Comparison of ENCODE assay signal across 8 mouse cellular contexts in the genomic region with DNA sequence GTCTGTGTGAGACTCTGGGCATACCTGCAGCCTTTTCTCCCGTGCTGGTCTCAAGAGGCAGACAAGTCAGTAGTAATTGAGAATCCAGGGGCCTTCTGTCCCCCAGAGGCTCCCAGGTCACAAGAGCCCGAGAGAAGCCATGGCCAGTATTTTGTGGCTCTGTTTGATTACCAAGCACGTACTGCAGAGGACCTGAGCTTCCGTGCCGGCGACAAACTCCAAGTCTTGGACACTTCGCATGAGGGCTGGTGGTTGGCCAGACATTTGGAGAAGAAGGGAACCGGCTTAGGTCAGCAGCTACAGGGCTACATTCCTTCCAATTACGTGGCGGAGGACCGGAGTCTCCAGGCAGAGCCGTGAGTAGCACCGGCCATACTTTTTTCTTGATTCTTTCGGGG. TPM values are rescaled to one million over a fixed set of nuclear protein-coding genes. Genes with fewer than 3 reads are reported as not detected.
DNase-seq lines count a peak whose midpoint lies in the region; ATAC-seq and TF ChIP-seq lines count a peak whose summit lies in the region.

No protein-coding gene starts in this region.

- no peaks in the 10 kb centered on the region for H3K36me3 ChIP-seq in intestine, embryonic 14.5 days (ENCODE audit: control insufficient read depth, insufficient read depth, low read length)

- ATAC-seq in intestine, embryonic 14.5 days (replicated peaks; ENCODE audit: low FRiP score, low TSS enrichment, low read depth) = peak; percentile 34; the same call in 1 of the 2 replicates

- TF ChIP-seq POLR2A in embryonic fibroblast, embryonic 13.5 days (IDR thresholded peaks at IDR 0.05; ENCODE audit: low read depth, low read length) = peak; percentile 23; the same call in 1 of the 2 replicates

- H3K27ac ChIP-seq in embryonic fibroblast, embryonic 13.5 days (ENCODE audit: insufficient read depth, low read length) = peak overlapping the region; percentile 75
- H3K27ac ChIP-seq in intestine, embryonic 14.5 days (ENCODE audit: low read depth) = peak overlapping the region; percentile 91

- H3K27me3 ChIP-seq in intestine, embryonic 14.5 days (replicated peaks; ENCODE audit: control insufficient read depth, insufficient read depth, low read length) = no peaks in the 10 kb centered on the region

- peaks cover 10% of the 10 kb centered on the region for H3K4me1 ChIP-seq in embryonic fibroblast, embryonic 13.5 days (ENCODE audit: control insufficient read depth, insufficient read depth, low read length)
- no peaks in the 10 kb centered on the region; the same call in 1 of the 2 replicates for H3K4me1 ChIP-seq in intestine, embryonic 14.5 days (replicated peaks; ENCODE audit: control insufficient read depth, insufficient read depth, low read length)

- peak overlapping the region; percentile 53 for H3K4me2 ChIP-seq in intestine, embryonic 14.5 days (ENCODE audit: low read length)

- no peaks in the 10 kb centered on the region for H3K9me3 ChIP-seq in intestine, embryonic 14.5 days (ENCODE audit: control insufficient read depth, low read length)

- no peak for TF ChIP-seq CTCF in embryonic fibroblast, embryonic 13.5 days (IDR thresholded peaks at IDR 0.05; ENCODE audit: borderline replicate concordance, insufficient read depth, low read length)

- DNase-seq in kidney, adult 11 months = peak; percentile 47
- DNase-seq in kidney, adult 18-20 months = no peak
- peak; percentile 78 for DNase-seq in intestine, embryonic 14.5 days (ENCODE audit: low spot score)
- peak; percentile 33 to 48 for DNase-seq in lung, adult 18-20 months
- DNase-seq in cerebellum, adult 11 months = no peak
- DNase-seq in layer of hippocampus, adult 9-11 months = no peak
- no peak for DNase-seq in layer of hippocampus, postnatal 10 days (ENCODE audit: low spot score in 2 of 2)

- H3K9ac ChIP-seq in intestine, embryonic 14.5 days (ENCODE audit: low read length) = peak overlapping the region; percentile 64

- 41% methylated on average over 14 of the region's 14 CpGs for WGBS in intestine, embryonic 14.5 days

- H3K4me3 ChIP-seq in embryonic fibroblast, embryonic 13.5 days (ENCODE audit: insufficient read depth, low read length) = peak overlapping the region; percentile 58
- peak overlapping the region; percentile 47 for H3K4me3 ChIP-seq in intestine, embryonic 14.5 days (ENCODE audit: low read depth, low read length)

RNA-seq across cellular contexts. Expression of gene Frk, which starts 0.8 kb away (rescaled TPM):
- 14.0 and 14.3 TPM in 2 replicates for polyA plus RNA-seq in embryonic fibroblast, embryonic 13.5 days (2011; ENCODE audit: insufficient read length, low read depth, missing spikeins)
- polyA plus RNA-seq in intestine, embryonic 14.5 days (2014; fragmentation: Nextera tagmentation; extraction: Ambion mirVana) = 18.5 and 19.8 TPM in 2 replicates
- total RNA-seq in layer of hippocampus, postnatal 10 days (2021) = under 1 TPM; 0.65 to 0.71 TPM

Comparison
In these comparisons a context has a peak if more than half of its experiments do, and no peak if none do; other contexts are left out.
1. DNase-seq: peak in kidney, adult 11 months (single experiment), intestine, embryonic 14.5 days (single experiment) and lung, adult 18-20 months (2 of 2); none in kidney, adult 18-20 months (single experiment), cerebellum, adult 11 months (single experiment), layer of hippocampus, adult 9-11 months (single experiment) and layer of hippocampus, postnatal 10 days (0 of 2).